Mouse (Mus musculus) MEL (cell line): ENCODE results near the gene Arhgef3.

Experiments
- BHLHE40 ChIP-seq: IDR thresholded peaks from 2 replicates; pipeline ENCODE4 v1.6.1; 2012; ENCODE audit warnings: low read depth, mild to moderate bottlenecking, inconsistent platforms, low read length, improper control_type of control experiment, borderline replicate concordance
- CHD2 ChIP-seq: IDR thresholded peaks from 2 replicates; pipeline ENCODE4 v1.6.1; 2011; ENCODE audit warnings: low read length, improper control_type of control experiment
- CTCF ChIP-seq, 3 experiments: IDR thresholded peaks in 2 of 3; conservative IDR thresholded peaks in 1 of 3; 2 replicates each; pipeline ENCODE4 v1.5.1; 2011 to 2012; ENCODE audit warnings: low read length in 3 of 3, low read depth in 2 of 3, mild to moderate bottlenecking in 2 of 3, improper control_type of control experiment in 1 of 3, inconsistent platforms in 1 of 3, mixed read lengths in 1 of 3, moderate library complexity in 1 of 3; ENCODE audit not compliant: control insufficient read depth in 1 of 3, insufficient read depth in 1 of 3, poor library complexity in 1 of 3, severe bottlenecking in 1 of 3
- ELF1 ChIP-seq: IDR thresholded peaks from 2 replicates; pipeline ENCODE4 v1.6.1; 2014; ENCODE audit warnings: low read depth, mild to moderate bottlenecking, inconsistent platforms, low read length, improper control_type of control experiment, moderate library complexity
- EP300 ChIP-seq, 2 experiments: IDR thresholded peaks; 2 replicates each; pipeline ENCODE4 v1.6.1; 2011; ENCODE audit warnings: improper control_type of control experiment in 2 of 2, low read length in 2 of 2, low read depth in 1 of 2, mild to moderate bottlenecking in 1 of 2
- GATA1 ChIP-seq: IDR thresholded peaks from 2 replicates; pipeline ENCODE4 v1.6.1; 2011; ENCODE audit warnings: low read depth, low read length, improper control_type of control experiment
- MAX ChIP-seq: IDR thresholded peaks from 2 replicates; pipeline ENCODE4 v1.6.1; 2011; ENCODE audit warnings: low read length, improper control_type of control experiment
- POLR2A ChIP-seq, 2 experiments: IDR thresholded peaks; 2 replicates each; pipeline ENCODE4 v1.6.1; 2011 to 2012; ENCODE audit warnings: low read length in 2 of 2, mild to moderate bottlenecking in 2 of 2, control low read depth in 1 of 2, improper control_type of control experiment in 1 of 2, low read depth in 1 of 2, moderate library complexity in 1 of 2; ENCODE audit not compliant: control insufficient read depth in 1 of 2, insufficient read depth in 1 of 2, poor library complexity in 1 of 2
- POLR2AphosphoS5 ChIP-seq: IDR thresholded peaks from 2 replicates; pipeline ENCODE4 v1.6.1; 2012; ENCODE audit warnings: low read depth, borderline replicate concordance, mild to moderate bottlenecking, inconsistent platforms, low read length, moderate library complexity, mixed read lengths
- RAD21 ChIP-seq: IDR thresholded peaks from 2 replicates; pipeline ENCODE4 v1.6.1; 2011; ENCODE audit warnings: mild to moderate bottlenecking, low read depth, low read length, improper control_type of control experiment
- USF1 ChIP-seq: IDR thresholded peaks from 2 replicates; pipeline ENCODE4 v1.6.1; 2014; ENCODE audit warnings: low read depth, mild to moderate bottlenecking, inconsistent platforms, low read length, improper control_type of control experiment, moderate library complexity
- USF2 ChIP-seq, 2 experiments: IDR thresholded peaks; 2 replicates each; pipeline ENCODE4 v1.6.1; 2011 to 2012; ENCODE audit warnings: improper control_type of control experiment in 2 of 2, low read length in 2 of 2, borderline replicate concordance in 1 of 2, inconsistent platforms in 1 of 2, low read depth in 1 of 2, mild to moderate bottlenecking in 1 of 2; ENCODE audit not compliant: insufficient read depth in 1 of 2

GRCm38 (mm10) chr14:27186596-27186995, 71.9 kb downstream of the Arhgef3 start:
- no peak for TF ChIP-seq USF1
- TF ChIP-seq EP300 (IDR thresholded peaks at IDR 0.05; ENCODE audit: low read depth in 1 of 2, low read length in 2 of 2): no peak
- TF ChIP-seq POLR2AphosphoS5: no peak
- TF ChIP-seq GATA1: no peak
- TF ChIP-seq BHLHE40: no peak
- no peak for TF ChIP-seq CTCF (IDR thresholded peaks at IDR 0.05 in 2 of 3, conservative IDR thresholded peaks at IDR 0.05 in 1 of 3; ENCODE audit: control insufficient read depth in 1 of 3, insufficient read depth in 1 of 3, low read depth in 2 of 3, low read length in 3 of 3, poor library complexity in 1 of 3, severe bottlenecking in 1 of 3)
- TF ChIP-seq POLR2A (IDR thresholded peaks at IDR 0.05; ENCODE audit: control insufficient read depth in 1 of 2, insufficient read depth in 1 of 2, low read depth in 1 of 2, low read length in 2 of 2, poor library complexity in 1 of 2): no peak
- TF ChIP-seq RAD21: no peak
- no peak for TF ChIP-seq CHD2
- no peak for TF ChIP-seq USF2 (IDR thresholded peaks at IDR 0.05; ENCODE audit: borderline replicate concordance in 1 of 2, insufficient read depth in 1 of 2, low read depth in 1 of 2, low read length in 2 of 2)
- no peak for TF ChIP-seq MAX
- no peak for TF ChIP-seq ELF1
